Comparison of ENCODE assay signal across 25 mouse cellular contexts in genomic region chr7:70539121-70539642, GRCm38 (mm10).
"Had no signal": no experiment of that assay in that cellular context is flagged by ENCODE, and none has a peak within 500 bp of the region (broad histone marks: within the 10 kb centered on the region; RNA-seq: fewer than 3 reads in every experiment).

No protein-coding gene starts in this region.

- H3K4me3 ChIP-seq: gastrocnemius, adult 2 months; heart, embryonic 10.5 days; heart, embryonic 12.5 days; hindbrain, embryonic 10.5 days; hindbrain, embryonic 12.5 days; intestine, embryonic 15.5 days; left cerebral cortex, adult 2 months; limb, embryonic 10.5 days; limb, embryonic 12.5 days had no signal

- H3K9me3 ChIP-seq: heart, embryonic 10.5 days; heart, embryonic 12.5 days; hindbrain, embryonic 10.5 days; hindbrain, embryonic 12.5 days; intestine, embryonic 15.5 days; limb, embryonic 10.5 days; limb, embryonic 12.5 days had no signal

- H3K4me2 ChIP-seq: heart, embryonic 12.5 days; hindbrain, embryonic 12.5 days; hindbrain, embryonic 14.5 days; intestine, embryonic 15.5 days; limb, embryonic 12.5 days had no signal

- DNase-seq: gastrocnemius, adult 2 months; gastrocnemius, postnatal 10 days; gastrocnemius, postnatal 25 days; heart, adult 18-20 months; heart, postnatal 10 days; heart, postnatal 4 days; kidney, adult 18-20 months; kidney, adult 8-10 months; kidney, postnatal 14 days; kidney, postnatal 36 days; layer of hippocampus, adult 9-11 months; liver had no signal

- H3K27ac ChIP-seq: gastrocnemius, adult 2 months; heart, embryonic 10.5 days; hindbrain, embryonic 10.5 days; hindbrain, embryonic 12.5 days; hindbrain, embryonic 14.5 days; intestine, embryonic 15.5 days; kidney, postnatal 0 days; left cerebral cortex, adult 2 months; limb, embryonic 10.5 days; limb, embryonic 12.5 days had no signal

- ATAC-seq: hindbrain, embryonic 16.5 days; inflammation-experienced regulatory T-cells, adult 6 months; intestine, embryonic 15.5 days; intestine, postnatal 0 days had no signal

- H3K36me3 ChIP-seq: heart, embryonic 10.5 days; heart, embryonic 12.5 days; hindbrain, embryonic 10.5 days; hindbrain, embryonic 12.5 days; intestine, embryonic 15.5 days; limb, embryonic 10.5 days; limb, embryonic 12.5 days had no signal

- H3K9ac ChIP-seq: heart, embryonic 12.5 days; hindbrain, embryonic 12.5 days; hindbrain, embryonic 14.5 days; intestine, embryonic 15.5 days; limb, embryonic 12.5 days had no signal

- H3K4me1 ChIP-seq: heart, embryonic 10.5 days; heart, embryonic 12.5 days; hindbrain, embryonic 10.5 days; hindbrain, embryonic 12.5 days; intestine, embryonic 15.5 days; limb, embryonic 12.5 days had no signal

- H3K27me3 ChIP-seq: heart, embryonic 12.5 days; hindbrain, embryonic 12.5 days; intestine, embryonic 15.5 days; limb, embryonic 12.5 days had no signal
